Mouse (Mus musculus) erythroblast, embryonic 14.5 days (primary cell): Measurements from ENCODE around the gene Arfgef2. TPM values are rescaled to one million over a fixed set of nuclear protein-coding genes. Genes with fewer than 3 reads are reported as not detected.

Source experiments
- H3K27me3 ChIP-seq: 2 replicates; pipeline ENCODE4 v1.6.1; 2012; ENCODE audit warnings: inconsistent platforms; ENCODE audit not compliant: control insufficient read depth
- H3K36me3 ChIP-seq: 2 replicates; pipeline ENCODE4 v1.6.1; 2012; ENCODE audit warnings: mild to moderate bottlenecking, inconsistent platforms; ENCODE audit not compliant: control insufficient read depth
- H3K4me1 ChIP-seq: 2 replicates; pipeline ENCODE4 v1.6.1; 2012; ENCODE audit warnings: inconsistent platforms; ENCODE audit not compliant: control insufficient read depth
- H3K4me3 ChIP-seq: replicated peaks from 2 replicates; pipeline ENCODE3; 2012; ENCODE audit warnings: moderate library complexity, mild to moderate bottlenecking, inconsistent platforms
- H3K9me3 ChIP-seq: 2 replicates; pipeline ENCODE4 v1.6.1; 2012; ENCODE audit warnings: low read length, inconsistent platforms, mixed read lengths; ENCODE audit not compliant: control insufficient read depth
- GATA1 ChIP-seq: IDR thresholded peaks from 2 replicates; pipeline ENCODE4 v1.6.1; 2012; ENCODE audit warnings: low read length, inconsistent platforms, mixed read lengths
- TAL1 ChIP-seq: IDR thresholded peaks from 3 replicates; pipeline ENCODE4 v1.6.1; 2012; ENCODE audit warnings: low read length, inconsistent platforms, mixed read lengths
- polyA plus RNA-seq: library from polyadenylated mRNA; stranded (reverse); fragments of >175 nt; gene quantifications from 2 replicates; pipeline ENCODE4 v1.2.3, GENCODE M21; 2012

Arfgef2 gene
- polyA plus RNA-seq, 1 experiment = 0.48 TPM

GRCm38 (mm10) chr2:166906523-166907182 lies 101.3 kb downstream of the Arfgef2 start:
- Histone ChIP-seq H3K9me3 (no peaks in the 10 kb centered on the region), H3K4me3 (peak overlapping the region; percentile 97), H3K27me3 (no peaks in the 10 kb centered on the region), H3K4me1 (peaks cover 52% of the 10 kb centered on the region), H3K36me3 (peaks cover 32% of the 10 kb centered on the region)
- TF ChIP-seq GATA1 (no peak), TAL1 (no peak)

- peaks cover 41% of the 10 kb centered on the region for H3K4me1 ChIP-seq
- no peak for TF ChIP-seq GATA1
- TF ChIP-seq TAL1 = no peak
Observed at GRCm38 (mm10) chr2:166909729-166910128, 104.3 kb downstream of the Arfgef2 start.

DNA sequence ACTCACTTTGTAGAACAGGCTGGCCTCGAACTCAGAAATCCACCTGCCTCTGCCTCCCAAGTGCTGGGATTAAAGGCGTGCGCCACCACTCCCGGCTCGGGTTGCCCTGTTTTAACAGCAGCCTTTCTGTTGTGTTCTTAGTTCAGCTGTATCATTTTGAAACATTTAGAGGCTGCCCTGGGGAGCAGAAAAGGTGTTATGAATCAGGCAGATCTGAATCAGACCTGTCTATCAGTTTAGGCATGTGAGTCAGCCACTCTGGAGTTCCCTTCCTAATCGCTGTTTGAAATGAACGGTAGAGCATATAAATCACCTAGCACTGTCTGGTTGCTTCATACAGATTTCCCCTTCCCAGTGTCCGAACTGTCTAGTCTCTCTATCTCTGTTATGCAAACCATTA lies 105.1 kb downstream of the Arfgef2 start:
- Histone ChIP-seq H3K4me1 (peaks cover 33% of the 10 kb centered on the region), H3K27me3 (no peaks in the 10 kb centered on the region), H3K4me3 (no peak overlapping the region), H3K36me3 (peaks cover 55% of the 10 kb centered on the region), H3K9me3 (no peaks in the 10 kb centered on the region)
- TF ChIP-seq TAL1 (no peak), GATA1 (no peak)

More at GRCm38 (mm10) chr2:166909729-166910128, 104.3 kb downstream of the Arfgef2 start:
- peaks cover 49% of the 10 kb centered on the region for H3K36me3 ChIP-seq
- H3K9me3 ChIP-seq = no peaks in the 10 kb centered on the region
- H3K27me3 ChIP-seq = no peaks in the 10 kb centered on the region
- H3K4me3 ChIP-seq = no peak overlapping the region

DNA sequence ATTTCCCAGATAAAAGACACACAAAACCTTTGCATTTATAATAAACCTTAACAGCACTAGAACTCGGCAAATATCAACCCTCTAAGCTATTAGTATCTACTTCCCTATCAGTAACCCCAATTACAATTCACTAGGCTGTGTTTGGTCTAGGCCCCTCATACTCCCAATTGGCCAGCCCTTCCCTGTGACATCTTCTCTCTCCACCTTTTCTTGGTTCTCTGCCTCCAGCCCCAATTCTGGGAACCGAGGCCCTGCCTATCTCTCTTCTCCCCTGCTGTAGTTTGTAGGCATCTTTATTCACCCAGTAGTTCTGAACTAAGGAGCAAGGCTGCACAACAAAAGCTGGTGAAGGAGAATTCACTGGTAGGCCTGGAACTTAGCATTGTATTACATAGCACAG lies 118.6 kb downstream of the Arfgef2 start:
- no peak for TF ChIP-seq GATA1
- TF ChIP-seq TAL1 = no peak
- Histone ChIP-seq H3K36me3 (peaks cover 97% of the 10 kb centered on the region), H3K4me3 (no peak overlapping the region), H3K27me3 (no peaks in the 10 kb centered on the region), H3K4me1 (peaks cover 8% of the 10 kb centered on the region), H3K9me3 (no peaks in the 10 kb centered on the region)

GRCm38 (mm10) chr2:166933943-166934342 lies 128.6 kb downstream of the Arfgef2 start:
- no peak overlapping the region for H3K4me3 ChIP-seq
- no peaks in the 10 kb centered on the region for H3K9me3 ChIP-seq
- H3K27me3 ChIP-seq = no peaks in the 10 kb centered on the region
- TF ChIP-seq TAL1 = no peak
- H3K4me1 ChIP-seq = no peaks in the 10 kb centered on the region
- peaks cover 97% of the 10 kb centered on the region for H3K36me3 ChIP-seq

DNA sequence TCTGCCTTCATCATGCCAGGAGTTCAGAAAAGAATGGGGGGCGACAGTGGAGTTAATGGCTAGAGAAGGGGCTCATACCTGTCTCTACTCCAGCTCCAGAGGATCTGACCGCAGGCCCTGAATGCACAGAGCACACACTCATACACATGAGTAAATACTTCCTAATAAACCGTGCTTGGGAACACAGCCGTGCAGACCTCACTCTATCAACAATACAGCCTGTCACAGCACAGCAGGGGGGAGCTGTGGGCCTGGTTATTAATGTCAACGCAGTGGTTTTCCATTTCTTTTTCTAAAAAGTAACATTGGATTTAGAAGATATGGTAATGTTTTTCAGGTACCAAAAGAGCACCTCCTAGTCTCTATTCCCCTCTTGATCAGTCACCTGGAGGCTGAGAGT lies 129.0 kb downstream of the Arfgef2 start:
- H3K4me3 ChIP-seq = no peak overlapping the region
- peaks cover 97% of the 10 kb centered on the region for H3K36me3 ChIP-seq
- no peaks in the 10 kb centered on the region for H3K4me1 ChIP-seq
- H3K27me3 ChIP-seq = no peaks in the 10 kb centered on the region
- H3K9me3 ChIP-seq = no peaks in the 10 kb centered on the region
- TF ChIP-seq GATA1 (no peak), TAL1 (no peak)

DNA sequence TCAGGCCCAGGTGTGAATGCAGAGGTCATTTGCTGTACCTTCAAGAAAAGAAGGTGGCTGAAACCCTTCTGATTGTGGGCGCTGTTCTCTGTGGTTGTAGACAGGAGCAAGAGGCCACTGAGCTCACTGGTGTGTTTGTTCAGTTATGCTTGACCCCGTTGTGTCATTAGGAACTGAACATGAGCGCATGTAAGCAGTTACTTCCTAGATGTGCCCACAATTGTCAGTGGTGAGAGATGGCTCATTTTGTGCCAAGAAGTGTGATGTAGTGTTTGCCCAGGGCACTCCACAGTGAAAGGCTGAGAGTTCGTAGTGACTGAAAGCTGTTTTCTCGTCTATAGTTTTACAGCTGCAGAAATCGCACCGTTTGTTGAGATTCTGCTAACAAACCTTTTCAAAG lies 130.2 kb downstream of the Arfgef2 start:
- Histone ChIP-seq H3K36me3 (peaks cover 96% of the 10 kb centered on the region), H3K4me1 (no peaks in the 10 kb centered on the region), H3K9me3 (no peaks in the 10 kb centered on the region), H3K4me3 (no peak overlapping the region), H3K27me3 (no peaks in the 10 kb centered on the region)
- TF ChIP-seq TAL1 = no peak
- TF ChIP-seq GATA1 = no peak

DNA sequence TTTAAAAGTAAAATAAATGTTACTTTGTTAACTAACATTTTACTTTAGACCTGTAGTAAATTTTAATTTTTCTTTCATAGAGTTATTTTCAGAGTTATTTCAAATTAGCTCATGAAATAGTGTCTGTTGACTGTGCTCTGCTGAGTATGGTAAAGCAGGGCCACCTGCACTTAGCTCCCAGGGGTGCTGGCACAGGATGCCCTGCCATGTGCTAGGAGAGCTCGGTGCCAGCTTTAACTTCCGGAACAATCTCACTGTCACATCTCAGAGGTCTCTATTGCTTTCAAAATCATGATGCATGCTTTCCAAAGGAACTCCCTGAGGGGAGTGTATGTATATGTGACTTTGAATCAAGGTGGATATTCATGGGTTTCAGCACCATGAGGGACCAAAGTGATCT lies 130.8 kb downstream of the Arfgef2 start:
- H3K4me1 ChIP-seq = no peaks in the 10 kb centered on the region
- TF ChIP-seq GATA1 = no peak
- TF ChIP-seq TAL1 = no peak
- no peak overlapping the region for H3K4me3 ChIP-seq
- no peaks in the 10 kb centered on the region for H3K27me3 ChIP-seq
- peaks cover 96% of the 10 kb centered on the region for H3K36me3 ChIP-seq
- no peaks in the 10 kb centered on the region for H3K9me3 ChIP-seq

GRCm38 (mm10) chr2:166943146-166943545 lies 137.8 kb downstream of the Arfgef2 start:
- Histone ChIP-seq H3K9me3 (no peaks in the 10 kb centered on the region), H3K4me3 (no peak overlapping the region), H3K27me3 (no peaks in the 10 kb centered on the region), H3K36me3 (peaks cover 98% of the 10 kb centered on the region), H3K4me1 (no peaks in the 10 kb centered on the region)
- no peak for TF ChIP-seq TAL1
- TF ChIP-seq GATA1 = no peak

- H3K27me3 ChIP-seq = no peaks in the 10 kb centered on the region
- peaks cover 98% of the 10 kb centered on the region for H3K36me3 ChIP-seq
- TF ChIP-seq TAL1 (no peak), GATA1 (no peak)
Observed at GRCm38 (mm10) chr2:166944346-166944745, 139.0 kb downstream of the Arfgef2 start.

More at GRCm38 (mm10) chr2:166944346-166944745, 139.0 kb downstream of the Arfgef2 start:
- Histone ChIP-seq H3K9me3 (no peaks in the 10 kb centered on the region), H3K4me1 (no peaks in the 10 kb centered on the region), H3K4me3 (no peak overlapping the region)
